Mouse (Mus musculus): ENCODE data around the gene Pabpc1l. TPM values are rescaled to one million over a fixed set of nuclear protein-coding genes. Genes with fewer than 3 reads are reported as not detected.

Gene Pabpc1l
- polyA plus RNA-seq, 1 experiment: 2.5 TPM

DNA sequence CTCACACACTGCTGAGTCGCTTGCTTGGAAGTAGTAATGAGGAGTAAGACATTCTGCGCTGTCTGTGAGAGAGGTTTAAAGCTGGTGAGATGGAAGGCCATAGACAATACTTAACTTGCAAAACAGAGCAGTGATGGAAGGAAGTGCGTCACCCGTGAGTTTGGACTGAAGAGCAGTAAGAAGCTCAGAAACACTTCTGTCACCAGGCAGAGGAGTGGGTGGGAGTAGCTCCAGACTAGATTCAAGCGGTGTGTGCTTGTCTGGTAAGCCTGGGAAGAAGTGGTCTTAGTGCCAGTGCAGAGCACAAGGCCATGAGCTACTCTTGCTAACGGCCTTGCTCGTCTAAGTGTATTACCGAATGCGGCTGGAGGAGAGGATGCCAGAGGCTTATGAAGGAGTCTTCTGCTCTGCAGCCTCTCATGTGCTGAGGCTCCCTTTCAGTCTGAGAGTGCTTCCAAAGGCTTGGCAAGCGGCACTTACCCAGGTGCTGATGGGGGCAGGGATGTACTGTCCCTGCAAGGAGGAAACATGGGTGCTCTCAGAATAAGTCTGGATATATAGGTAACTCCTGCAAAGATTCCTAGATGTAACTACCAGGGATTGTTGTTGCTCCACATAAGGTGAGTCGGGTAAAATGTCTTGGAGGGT lies 73.5 kb downstream of the Pabpc1l start:
- Histone ChIP-seq H3K36me3 (ENCODE audit: control insufficient read depth, insufficient read depth, low read length, poor library complexity, severe bottlenecking) (peaks cover 23% of the 10 kb centered on the region), H3K4me3 (ENCODE audit: low read depth, low read length) (no peak overlapping the region), H3K4me1 (ENCODE audit: control insufficient read depth, insufficient read depth, low read length) (no peaks in the 10 kb centered on the region), H3K9me3 (replicated peaks; ENCODE audit: control insufficient read depth, insufficient read depth, low read length, poor library complexity, severe bottlenecking) (no peaks in the 10 kb centered on the region), H3K27ac (ENCODE audit: insufficient read depth, low read length) (no peak overlapping the region), H3K9ac (ENCODE audit: low read depth, poor library complexity, severe bottlenecking) (no peak overlapping the region), H3K27me3 (ENCODE audit: control insufficient read depth, insufficient read depth, low read length, poor library complexity, severe bottlenecking) (no peaks in the 10 kb centered on the region)
- TF ChIP-seq CTCF (IDR thresholded peaks at IDR 0.05; ENCODE audit: low read depth, low read length) (no peak), POLR2A (IDR thresholded peaks at IDR 0.05; ENCODE audit: insufficient read depth, low read length) (no peak), EP300 (IDR thresholded peaks at IDR 0.05; ENCODE audit: insufficient read depth, low read depth, low read length) (no peak)

Other genes with a start within 250 kb of the Pabpc1l start
- gene Ccn5, start 204.6 kb upstream of the Pabpc1l start, polyA plus RNA-seq (2011; ENCODE audit: insufficient read depth, insufficient read length, low read depth, missing spikeins): 1.0 and 1.2 TPM in 2 replicates
- not detected in 2 replicates for gene Kcnk15, start 171.8 kb upstream of the Pabpc1l start, polyA plus RNA-seq (2011; ENCODE audit: insufficient read depth, insufficient read length, low read depth, missing spikeins)
- gene Rims4, start 106.8 kb upstream of the Pabpc1l start, polyA plus RNA-seq (2011; ENCODE audit: insufficient read depth, insufficient read length, low read depth, missing spikeins): 0.88 and 1.7 TPM in 2 replicates
- gene Ywhab, start 30.5 kb upstream of the Pabpc1l start, polyA plus RNA-seq (2011; ENCODE audit: insufficient read depth, insufficient read length, low read depth, missing spikeins): 132 and 137 TPM in 2 replicates
- gene Stk4, start 44.9 kb downstream of the Pabpc1l start, polyA plus RNA-seq (2011; ENCODE audit: insufficient read depth, insufficient read length, low read depth, missing spikeins): 59.9 and 74.8 TPM in 2 replicates
- 90.0 and 91.0 TPM in 2 replicates for gene Tomm34, start 45.7 kb downstream of the Pabpc1l start, polyA plus RNA-seq (2011; ENCODE audit: insufficient read depth, insufficient read length, low read depth, missing spikeins)
- gene Kcns1, start 145.7 kb downstream of the Pabpc1l start, polyA plus RNA-seq (2011; ENCODE audit: insufficient read depth, insufficient read length, low read depth, missing spikeins): 0.22 and 0.24 TPM in 2 replicates
- not detected in 2 replicates for gene Wfdc5, start 157.3 kb downstream of the Pabpc1l start, polyA plus RNA-seq (2011; ENCODE audit: insufficient read depth, insufficient read length, low read depth, missing spikeins)
- not detected in 2 replicates for gene Wfdc12, start 165.2 kb downstream of the Pabpc1l start, polyA plus RNA-seq (2011; ENCODE audit: insufficient read depth, insufficient read length, low read depth, missing spikeins)
- gene Wfdc15a, start 174.7 kb downstream of the Pabpc1l start, polyA plus RNA-seq (2011; ENCODE audit: insufficient read depth, insufficient read length, low read depth, missing spikeins): not detected in 2 replicates
- gene Wfdc15b, start 196.2 kb downstream of the Pabpc1l start, polyA plus RNA-seq (2011; ENCODE audit: insufficient read depth, insufficient read length, low read depth, missing spikeins): not detected in 2 replicates
- gene Svs2, start 213.0 kb downstream of the Pabpc1l start, polyA plus RNA-seq (2011; ENCODE audit: insufficient read depth, insufficient read length, low read depth, missing spikeins): not detected in 2 replicates
- gene Svs3b, start 231.2 kb downstream of the Pabpc1l start, polyA plus RNA-seq (2011; ENCODE audit: insufficient read depth, insufficient read length, low read depth, missing spikeins): not detected in 2 replicates

All from ES-Bruce4 (cell line).